Mouse (Mus musculus): Measurements from ENCODE around the gene Ptpre. TPM values are rescaled to one million over a fixed set of nuclear protein-coding genes. Genes with fewer than 3 reads are reported as not detected.

Gene Ptpre
- polyA plus RNA-seq, 2 experiments from 2014 or later = 25.5 to 31.1 TPM

- ATAC-seq = no peak
Measured at GRCm38 (mm10) chr7:135578715-135579325, 41.5 kb downstream of the Ptpre start.

GRCm38 (mm10) chr7:135580306-135581091, 43.2 kb downstream of the Ptpre start:
- ATAC-seq = peak; percentile 88

- peak; percentile 37 for ATAC-seq
Measured at GRCm38 (mm10) chr7:135581128-135581527, 43.8 kb downstream of the Ptpre start.

- no peak for ATAC-seq
Measured at GRCm38 (mm10) chr7:135585125-135585687, 47.9 kb downstream of the Ptpre start.

- ATAC-seq = no peak
Measured at GRCm38 (mm10) chr7:135586402-135586801, 49.1 kb downstream of the Ptpre start.

GRCm38 (mm10) chr7:135587821-135588575, 50.7 kb downstream of the Ptpre start:
- no peak for ATAC-seq

GRCm38 (mm10) chr7:135588620-135589309, 51.5 kb downstream of the Ptpre start:
- ATAC-seq = peak; percentile 63

GRCm38 (mm10) chr7:135591461-135591860, 54.2 kb downstream of the Ptpre start:
- no peak for ATAC-seq

- ATAC-seq = no peak
Measured at GRCm38 (mm10) chr7:135593286-135593685, 56.0 kb downstream of the Ptpre start.

- no peak for ATAC-seq
Measured at GRCm38 (mm10) chr7:135593825-135594224, 56.5 kb downstream of the Ptpre start.

- no peak for ATAC-seq
Measured at GRCm38 (mm10) chr7:135594676-135595075, 57.4 kb downstream of the Ptpre start.

- no peak for ATAC-seq
Measured at GRCm38 (mm10) chr7:135595640-135596174, 58.4 kb downstream of the Ptpre start.

- ATAC-seq = no peak
Measured at GRCm38 (mm10) chr7:135597006-135597405, 59.7 kb downstream of the Ptpre start.

GRCm38 (mm10) chr7:135597604-135598289, 60.5 kb downstream of the Ptpre start:
- no peak for ATAC-seq

- no peak for ATAC-seq
Measured at GRCm38 (mm10) chr7:135598303-135598855, 61.1 kb downstream of the Ptpre start.

GRCm38 (mm10) chr7:135600076-135600475, 62.8 kb downstream of the Ptpre start:
- ATAC-seq = no peak

- no peak for ATAC-seq
Measured at GRCm38 (mm10) chr7:135601607-135602006, 64.3 kb downstream of the Ptpre start.

GRCm38 (mm10) chr7:135602265-135602664, 65.0 kb downstream of the Ptpre start:
- ATAC-seq = no peak

- no peak for ATAC-seq
Measured at GRCm38 (mm10) chr7:135602881-135603523, 65.7 kb downstream of the Ptpre start.

GRCm38 (mm10) chr7:135605002-135605803, 67.9 kb downstream of the Ptpre start:
- ATAC-seq = peak; percentile 75
